Mouse (Mus musculus): ENCODE data around the gene Pira2. TPM values are rescaled to one million over a fixed set of nuclear protein-coding genes. Genes with fewer than 3 reads are reported as not detected.
"Not testable (repeated sequence)": the region's sequence is repeated elsewhere in the genome, so short reads cannot be mapped to it uniquely, and the experiment has no call there.

Gene Pira2
- 0.41 and 0.52 TPM in 2 replicates for polyA plus RNA-seq (2015; fragmentation: Nextera tagmentation; extraction: Ambion mirVana)

GRCm38 (mm10) chr7:3844951-3845350 is at the start of gene Pira2:
Gene Pira2, minus strand, starts transcription at chr7:3845051.
- H3K4me1 ChIP-seq; H3K27ac ChIP-seq (replicated peaks); H3K4me2 ChIP-seq (replicated peaks); H3K9ac ChIP-seq; H3K4me3 ChIP-seq (replicated peaks); ATAC-seq (ENCODE audit: insufficient number of reproducible peaks, low FRiP score, low TSS enrichment, low read depth); H3K27me3 ChIP-seq; H3K9me3 ChIP-seq (replicated peaks); H3K36me3 ChIP-seq: not testable (repeated sequence)
- WGBS = no CpG with 5 or more reads among the region's 2 CpGs

DNA sequence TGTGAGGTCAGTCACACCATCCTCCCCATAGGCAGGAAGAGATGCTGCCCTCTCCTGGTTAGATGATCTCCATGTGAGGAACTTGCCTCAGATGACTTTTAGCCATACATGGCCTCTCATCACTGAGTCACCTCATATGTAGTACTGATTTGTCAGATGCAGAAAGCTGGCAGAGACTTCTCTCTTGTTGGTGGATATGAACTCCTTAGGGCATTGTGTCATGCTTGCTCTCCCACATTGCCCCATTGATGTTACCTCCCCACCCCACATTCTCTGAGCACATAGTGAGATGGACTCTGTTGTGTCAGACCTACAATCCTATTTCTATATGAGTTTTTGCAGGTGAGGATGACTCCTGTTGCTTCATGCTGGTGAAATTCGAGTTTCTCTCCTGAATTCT is 30.2 kb upstream of the Pira2 start:
- H3K9me3 ChIP-seq (replicated peaks); H3K36me3 ChIP-seq; H3K4me2 ChIP-seq (replicated peaks); ATAC-seq (ENCODE audit: insufficient number of reproducible peaks, low FRiP score, low TSS enrichment, low read depth); H3K4me3 ChIP-seq (replicated peaks); H3K4me1 ChIP-seq; H3K9ac ChIP-seq; H3K27ac ChIP-seq (replicated peaks); H3K27me3 ChIP-seq: not testable (repeated sequence)
- no CpG with 5 or more reads among the region's 1 CpGs for WGBS

- H3K36me3 ChIP-seq; H3K4me1 ChIP-seq; H3K9me3 ChIP-seq (replicated peaks); H3K9ac ChIP-seq; H3K4me3 ChIP-seq (replicated peaks); H3K27me3 ChIP-seq; H3K27ac ChIP-seq (replicated peaks); H3K4me2 ChIP-seq (replicated peaks); ATAC-seq (ENCODE audit: insufficient number of reproducible peaks, low FRiP score, low TSS enrichment, low read depth): not testable (repeated sequence)
- WGBS = no CpG with 5 or more reads among the region's 1 CpGs
Observed at GRCm38 (mm10) chr7:3837854-3838253, 7.0 kb downstream of the Pira2 start.

- not testable (repeated sequence) for H3K9me3 ChIP-seq (replicated peaks); H3K27me3 ChIP-seq; H3K27ac ChIP-seq (replicated peaks); H3K36me3 ChIP-seq; ATAC-seq (ENCODE audit: insufficient number of reproducible peaks, low FRiP score, low TSS enrichment, low read depth); H3K4me1 ChIP-seq; H3K9ac ChIP-seq; H3K4me2 ChIP-seq (replicated peaks); H3K4me3 ChIP-seq (replicated peaks)
Observed at GRCm38 (mm10) chr7:3830633-3831032, 14.2 kb downstream of the Pira2 start.

DNA sequence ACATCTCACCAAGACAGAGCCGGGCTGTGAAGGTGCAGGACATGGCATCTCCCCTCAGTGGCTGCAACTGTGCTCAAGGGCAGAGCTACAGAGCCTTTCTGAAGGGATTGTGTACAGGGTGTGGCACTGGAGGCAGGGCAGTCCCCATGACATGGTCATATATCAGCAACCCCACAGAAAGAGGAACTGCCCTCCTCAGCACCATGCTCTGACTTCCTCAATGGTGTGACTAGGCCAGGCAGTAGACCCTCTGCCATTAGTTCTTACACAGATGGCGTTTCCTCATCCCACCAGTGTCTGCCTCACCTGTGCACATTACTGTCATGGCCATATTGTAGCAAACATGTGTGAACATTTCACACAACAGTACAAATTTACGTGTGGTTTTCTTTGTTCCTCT is 19.3 kb downstream of the Pira2 start, which contains the start of gene Gm15448:
Gene Gm15448, minus strand, starts transcription at position 89 of the 400 bp plus-strand sequence.
- not testable (repeated sequence) for H3K27me3 ChIP-seq; H3K36me3 ChIP-seq; H3K4me3 ChIP-seq (replicated peaks); H3K4me2 ChIP-seq (replicated peaks); H3K4me1 ChIP-seq; H3K9me3 ChIP-seq (replicated peaks); ATAC-seq (ENCODE audit: insufficient number of reproducible peaks, low FRiP score, low TSS enrichment, low read depth); H3K27ac ChIP-seq (replicated peaks); H3K9ac ChIP-seq
- WGBS = 38% methylated on average over 1 of the region's 3 CpGs

- H3K4me1 ChIP-seq; H3K9ac ChIP-seq; H3K36me3 ChIP-seq; H3K4me3 ChIP-seq (replicated peaks); H3K27me3 ChIP-seq; H3K27ac ChIP-seq (replicated peaks); ATAC-seq (ENCODE audit: insufficient number of reproducible peaks, low FRiP score, low TSS enrichment, low read depth); H3K4me2 ChIP-seq (replicated peaks); H3K9me3 ChIP-seq (replicated peaks): not testable (repeated sequence)
Observed at GRCm38 (mm10) chr7:3811912-3812311, 32.9 kb downstream of the Pira2 start.

DNA sequence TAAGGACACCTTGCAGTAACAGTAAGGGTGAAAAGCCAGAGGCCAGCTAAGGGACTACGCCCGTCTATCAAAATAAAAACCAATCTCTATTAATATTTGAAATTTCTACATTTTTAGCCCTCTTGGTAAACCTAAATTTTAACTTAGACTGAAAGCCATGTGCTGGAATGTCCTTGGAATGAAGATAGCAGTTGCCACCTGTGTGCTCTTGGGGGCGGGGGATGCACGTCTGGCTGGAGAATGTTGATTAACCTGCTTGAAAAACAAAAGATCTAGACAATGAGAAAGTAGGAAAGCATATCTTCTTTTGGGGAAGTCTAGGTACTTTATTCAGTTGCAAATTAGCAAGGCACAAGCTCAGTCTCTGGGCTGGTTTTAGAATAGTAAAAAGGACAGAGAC is 41.9 kb downstream of the Pira2 start:
- WGBS = 79% methylated on average over 4 of the region's 4 CpGs

GRCm38 (mm10) chr7:3799940-3800339 is 44.9 kb downstream of the Pira2 start:
- H3K9ac ChIP-seq; ATAC-seq (ENCODE audit: insufficient number of reproducible peaks, low FRiP score, low TSS enrichment, low read depth); H3K4me3 ChIP-seq (replicated peaks); H3K36me3 ChIP-seq; H3K27ac ChIP-seq (replicated peaks); H3K9me3 ChIP-seq (replicated peaks); H3K4me1 ChIP-seq; H3K27me3 ChIP-seq; H3K4me2 ChIP-seq (replicated peaks): not testable (repeated sequence)
- 64% methylated on average over 3 of the region's 3 CpGs for WGBS

More for the DNA sequence above, 41.9 kb downstream of the Pira2 start:
- H3K27me3 ChIP-seq; H3K27ac ChIP-seq (replicated peaks); H3K9me3 ChIP-seq (replicated peaks); H3K9ac ChIP-seq; H3K4me3 ChIP-seq (replicated peaks); ATAC-seq (ENCODE audit: insufficient number of reproducible peaks, low FRiP score, low TSS enrichment, low read depth); H3K4me2 ChIP-seq (replicated peaks); H3K4me1 ChIP-seq; H3K36me3 ChIP-seq: not testable (repeated sequence)

GRCm38 (mm10) chr7:3796286-3796685 is 48.6 kb downstream of the Pira2 start:
- not testable (repeated sequence) for H3K9me3 ChIP-seq (replicated peaks); H3K4me3 ChIP-seq (replicated peaks); H3K27me3 ChIP-seq; H3K27ac ChIP-seq (replicated peaks); H3K4me2 ChIP-seq (replicated peaks); H3K36me3 ChIP-seq; ATAC-seq (ENCODE audit: insufficient number of reproducible peaks, low FRiP score, low TSS enrichment, low read depth); H3K9ac ChIP-seq; H3K4me1 ChIP-seq

Other genes starting within 250 kb of the Pira2 start
- 0.83 and 1.0 TPM in 2 replicates for gene Oscar, start 228.9 kb downstream of the Pira2 start, polyA plus RNA-seq (2015; fragmentation: Nextera tagmentation; extraction: Ambion mirVana)
- gene Ndufa3, start 227.7 kb downstream of the Pira2 start, polyA plus RNA-seq (2015; fragmentation: Nextera tagmentation; extraction: Ambion mirVana) = 483 and 493 TPM in 2 replicates
- 27.1 and 28.3 TPM in 2 replicates for gene Tfpt, start 215.1 kb downstream of the Pira2 start, polyA plus RNA-seq (2015; fragmentation: Nextera tagmentation; extraction: Ambion mirVana)
- 87.1 and 94.3 TPM in 2 replicates for gene Prpf31, start 215.1 kb downstream of the Pira2 start, polyA plus RNA-seq (2015; fragmentation: Nextera tagmentation; extraction: Ambion mirVana)
- 59.0 and 65.3 TPM in 2 replicates for gene Cnot3, start 199.8 kb downstream of the Pira2 start, polyA plus RNA-seq (2015; fragmentation: Nextera tagmentation; extraction: Ambion mirVana)
- 20.1 and 22.3 TPM in 2 replicates for gene Leng1, start 179.2 kb downstream of the Pira2 start, polyA plus RNA-seq (2015; fragmentation: Nextera tagmentation; extraction: Ambion mirVana)
- gene Tmc4, start 167.5 kb downstream of the Pira2 start, polyA plus RNA-seq (2015; fragmentation: Nextera tagmentation; extraction: Ambion mirVana) = 9.5 and 14.3 TPM in 2 replicates
- gene Tsen34, start 152.2 kb downstream of the Pira2 start, polyA plus RNA-seq (2015; fragmentation: Nextera tagmentation; extraction: Ambion mirVana) = 275 and 298 TPM in 2 replicates
- gene Mboat7, start 151.5 kb downstream of the Pira2 start, polyA plus RNA-seq (2015; fragmentation: Nextera tagmentation; extraction: Ambion mirVana) = 53.8 and 62.4 TPM in 2 replicates
- 1,464 and 1,578 TPM in 2 replicates for gene Rps9, start 141.1 kb downstream of the Pira2 start, polyA plus RNA-seq (2015; fragmentation: Nextera tagmentation; extraction: Ambion mirVana)
- gene Pirb, start 124.7 kb downstream of the Pira2 start, polyA plus RNA-seq (2015; fragmentation: Nextera tagmentation; extraction: Ambion mirVana) = 1.4 and 1.6 TPM in 2 replicates
- gene Gm15448, start 19.4 kb downstream of the Pira2 start, polyA plus RNA-seq (2015; fragmentation: Nextera tagmentation; extraction: Ambion mirVana) = not detected in 2 replicates
- gene Gm14548, start 53.1 kb upstream of the Pira2 start, polyA plus RNA-seq (2015; fragmentation: Nextera tagmentation; extraction: Ambion mirVana) = 0.37 and 0.47 TPM in 2 replicates
- 0.27 and 0.28 TPM in 2 replicates for gene Lilra6, start 70.5 kb upstream of the Pira2 start, polyA plus RNA-seq (2015; fragmentation: Nextera tagmentation; extraction: Ambion mirVana)
- gene Lair1, start 218.2 kb upstream of the Pira2 start, polyA plus RNA-seq (2015; fragmentation: Nextera tagmentation; extraction: Ambion mirVana) = 0.95 and 1.0 TPM in 2 replicates

Data from embryonic facial prominence, embryonic 15.5 days (tissue).